Mouse (Mus musculus) MEL (cell line): ENCODE results near the gene Abhd2. TPM values are rescaled to one million over a fixed set of nuclear protein-coding genes. Genes with fewer than 3 reads are reported as not detected.

ENCODE experiments used
- DNase-seq: peaks from one replicate; pipeline ENCODE4 v3.0.0; 2011; ENCODE audit warnings: low read depth, low spot score
- H3K27ac ChIP-seq: 2 replicates; pipeline ENCODE4 v1.5.1; 2012; ENCODE audit warnings: low read depth, mild to moderate bottlenecking, control low read depth, low read length, moderate library complexity; ENCODE audit not compliant: control insufficient read depth
- H3K27me3 ChIP-seq, 2 experiments: fragments of 150-350 bp in 1 of 2; sonication (generic) in 1 of 2; 2 replicates each; pipeline ENCODE4 v1.6.1; 2012; ENCODE audit warnings: low read length in 2 of 2, mild to moderate bottlenecking in 2 of 2, improper control_type of control experiment in 1 of 2, moderate library complexity in 1 of 2; ENCODE audit not compliant: insufficient read depth in 2 of 2, control insufficient read depth in 1 of 2
- H3K36me3 ChIP-seq, 2 experiments: 2 replicates each; pipeline ENCODE4 v1.6.1; 2012 to 2014; ENCODE audit warnings: low read length in 2 of 2, improper control_type of control experiment in 1 of 2, inconsistent platforms in 1 of 2, mild to moderate bottlenecking in 1 of 2; ENCODE audit not compliant: insufficient read depth in 2 of 2, control insufficient read depth in 1 of 2
- H3K4me1 ChIP-seq, 2 experiments: fragments of 150-350 bp in 1 of 2; sonication (generic) in 1 of 2; 2 replicates each; pipeline ENCODE4 v1.6.1; 2012; ENCODE audit warnings: low read length in 2 of 2, improper control_type of control experiment in 1 of 2, mild to moderate bottlenecking in 1 of 2; ENCODE audit not compliant: insufficient read depth in 2 of 2, control insufficient read depth in 1 of 2
- H3K4me3 ChIP-seq, 2 experiments: fragments of 150-350 bp in 1 of 2; sonication (generic) in 1 of 2; 2 replicates each; pipeline ENCODE4 v1.5.1; 2012; ENCODE audit warnings: low read depth in 2 of 2, low read length in 2 of 2, mild to moderate bottlenecking in 2 of 2, moderate library complexity in 2 of 2, control low read depth in 1 of 2, improper control_type of control experiment in 1 of 2; ENCODE audit not compliant: control insufficient read depth in 1 of 2, insufficient read depth in 1 of 2
- H3K79me2 ChIP-seq: 2 replicates; pipeline ENCODE4 v1.6.1; 2012; ENCODE audit warnings: mild to moderate bottlenecking, low read length, moderate library complexity; ENCODE audit not compliant: control insufficient read depth, poor library complexity, insufficient read depth
- H3K9ac ChIP-seq: 2 replicates; pipeline ENCODE4 v1.6.1; 2012; ENCODE audit warnings: low read depth, mild to moderate bottlenecking, control low read depth, low read length, moderate library complexity; ENCODE audit not compliant: control insufficient read depth, poor library complexity, severe bottlenecking
- H3K9me3 ChIP-seq: fragments of 150-350 bp; sonication (generic); replicated peaks from 2 replicates; pipeline ENCODE4 v1.6.1; 2012; ENCODE audit warnings: mild to moderate bottlenecking, low read length, improper control_type of control experiment, moderate library complexity; ENCODE audit not compliant: insufficient read depth
- CHD2 ChIP-seq: IDR thresholded peaks from 2 replicates; pipeline ENCODE4 v1.6.1; 2011; ENCODE audit warnings: low read length, improper control_type of control experiment
- EP300 ChIP-seq, 2 experiments: IDR thresholded peaks; 2 replicates each; pipeline ENCODE4 v1.6.1; 2011; ENCODE audit warnings: improper control_type of control experiment in 2 of 2, low read length in 2 of 2, low read depth in 1 of 2, mild to moderate bottlenecking in 1 of 2
- GABPA ChIP-seq: IDR thresholded peaks from 2 replicates; pipeline ENCODE4 v1.6.1; 2012; ENCODE audit warnings: low read depth, mild to moderate bottlenecking, inconsistent platforms, low read length, improper control_type of control experiment, moderate library complexity
- GATA1 ChIP-seq: IDR thresholded peaks from 2 replicates; pipeline ENCODE4 v1.6.1; 2011; ENCODE audit warnings: low read depth, low read length, improper control_type of control experiment
- MYC ChIP-seq: IDR thresholded peaks from 2 replicates; pipeline ENCODE4 v1.6.1; 2011; ENCODE audit warnings: low read depth, mild to moderate bottlenecking, low read length, improper control_type of control experiment, moderate library complexity
- POLR2A ChIP-seq, 2 experiments: IDR thresholded peaks; 2 replicates each; pipeline ENCODE4 v1.6.1; 2011 to 2012; ENCODE audit warnings: low read length in 2 of 2, mild to moderate bottlenecking in 2 of 2, control low read depth in 1 of 2, improper control_type of control experiment in 1 of 2, low read depth in 1 of 2, moderate library complexity in 1 of 2; ENCODE audit not compliant: control insufficient read depth in 1 of 2, insufficient read depth in 1 of 2, poor library complexity in 1 of 2
- POLR2AphosphoS5 ChIP-seq: IDR thresholded peaks from 2 replicates; pipeline ENCODE4 v1.6.1; 2012; ENCODE audit warnings: low read depth, borderline replicate concordance, mild to moderate bottlenecking, inconsistent platforms, low read length, moderate library complexity, mixed read lengths
- RAD21 ChIP-seq: IDR thresholded peaks from 2 replicates; pipeline ENCODE4 v1.6.1; 2011; ENCODE audit warnings: mild to moderate bottlenecking, low read depth, low read length, improper control_type of control experiment
- SIN3A ChIP-seq: IDR thresholded peaks from 2 replicates; pipeline ENCODE4 v1.6.1; 2012; ENCODE audit warnings: low read length, improper control_type of control experiment, inconsistent platforms
- TAL1 ChIP-seq: IDR thresholded peaks from 2 replicates; pipeline ENCODE4 v1.6.1; 2012; ENCODE audit warnings: mild to moderate bottlenecking, inconsistent platforms, low read length, moderate library complexity, mixed read lengths
- TBP ChIP-seq: IDR thresholded peaks from 2 replicates; pipeline ENCODE4 v1.8.0; 2011; ENCODE audit warnings: low read depth, low read length, improper control_type of control experiment
- TCF12 ChIP-seq: IDR thresholded peaks from 2 replicates; pipeline ENCODE4 v1.6.1; 2014; ENCODE audit warnings: low read depth, mild to moderate bottlenecking, inconsistent platforms, low read length, improper control_type of control experiment, moderate library complexity
- ZC3H11A ChIP-seq: IDR thresholded peaks from 2 replicates; pipeline ENCODE4 v1.6.1; 2012; ENCODE audit warnings: low read depth, mild to moderate bottlenecking, inconsistent platforms, low read length, improper control_type of control experiment
- ZKSCAN1 ChIP-seq: IDR thresholded peaks from 2 replicates; pipeline ENCODE4 v1.6.1; 2012; ENCODE audit warnings: low read depth, mild to moderate bottlenecking, inconsistent platforms, low read length, improper control_type of control experiment, moderate library complexity
- ZNF384 ChIP-seq: IDR thresholded peaks from 2 replicates; pipeline ENCODE4 v1.6.1; 2012; ENCODE audit warnings: low read depth, mild to moderate bottlenecking, inconsistent platforms, low read length, improper control_type of control experiment
- polyA plus RNA-seq, 2 experiments: library from polyadenylated mRNA; stranded (reverse) in 1 of 2; unstranded in 1 of 2; fragments of >175 nt in 1 of 2; fragments of >200 nt in 1 of 2; gene quantifications; 2 replicates each; pipeline versions ENCODE4 v1.2.1 to v1.2.4; 2012; ENCODE audit warnings: low replicate concordance in 2 of 2, low read depth in 1 of 2; ENCODE audit not compliant: insufficient read length in 2 of 2, insufficient read depth in 1 of 2, missing spikeins in 1 of 2
- total RNA-seq: library from RNA; depleted of rRNA; stranded (reverse); fragments of 300-350 nt; gene quantifications from 2 replicates; pipeline ENCODE4 v1.2.3, GENCODE M21; 2012

The Abhd2 gene
- total and polyA plus RNA-seq, 3 experiments, result 13.6 to 32.0 TPM; not detected in 1

- TF ChIP-seq MYC, result peak; percentile 56; the same call in 1 of the 2 replicates
- peak in 1 of 2 experiments; percentile 51; a peak in 2 of 4 replicates for TF ChIP-seq EP300 (IDR thresholded peaks at IDR 0.05; ENCODE audit: low read depth in 1 of 2, low read length in 2 of 2)
- no peak for TF ChIP-seq POLR2A (IDR thresholded peaks at IDR 0.05; ENCODE audit: control insufficient read depth in 1 of 2, insufficient read depth in 1 of 2, low read depth in 1 of 2, low read length in 2 of 2, poor library complexity in 1 of 2)
- no peak for TF ChIP-seq POLR2AphosphoS5
- TF ChIP-seq ZNF384, result no peak
- TF ChIP-seq SIN3A, result no peak
- no peak for TF ChIP-seq ZC3H11A
- no peak for TF ChIP-seq CHD2
- TF ChIP-seq TAL1, result peak; percentile 53
- TF ChIP-seq TBP, result no peak
- no peak for TF ChIP-seq RAD21
- no peak for TF ChIP-seq GABPA
- peak; percentile 40 for TF ChIP-seq GATA1
- TF ChIP-seq TCF12, result peak; percentile 62
- DNase-seq, result peak; percentile 62
- Histone ChIP-seq H3K4me3 (no peak overlapping the region), H3K9me3 (no peaks in the 10 kb centered on the region), H3K27me3 (0 out of 4 replicates have a peak, but pooled peaks cover 0 to 1% of the 10 kb centered on the region in 2 experiments), H3K9ac (no peak overlapping the region; the same call in 1 of the 2 replicates), H3K79me2 (no peaks in the 10 kb centered on the region), H3K4me1 (peaks cover 29 to 42% of the 10 kb centered on the region in 2 experiments), H3K36me3 (peaks cover 0 to 49% of the 10 kb centered on the region in 2 experiments; a peak in 2 of 4 replicates), H3K27ac (peak overlapping the region; percentile 40; the same call in 1 of the 2 replicates)
Observed at GRCm38 (mm10) chr7:79267690-79268388, 5.2 kb upstream of the Abhd2 start.

GRCm38 (mm10) chr7:79268897-79269296 is 4.1 kb upstream of the Abhd2 start:
- H3K27ac ChIP-seq, result peak overlapping the region; percentile 87
- peak overlapping the region; percentile 47 for H3K9ac ChIP-seq
- peak overlapping the region in 1 of 2 experiments; percentile 25; a peak in 1 of 4 replicates for H3K4me3 ChIP-seq
- DNase-seq, result no peak
- H3K36me3 ChIP-seq, result peaks cover 0 to 49% of the 10 kb centered on the region in 2 experiments; a peak in 2 of 4 replicates
- H3K9me3 ChIP-seq, result no peaks in the 10 kb centered on the region
- H3K4me1 ChIP-seq, result peaks cover 29 to 42% of the 10 kb centered on the region in 2 experiments
- H3K79me2 ChIP-seq, result peaks cover 8% of the 10 kb centered on the region
- H3K27me3 ChIP-seq, result no peaks in the 10 kb centered on the region
- no peak for TF ChIP-seq ZKSCAN1
